Mouse (Mus musculus): Measurements from ENCODE around the gene Fbxo17.
"Not testable (repeated sequence)": the region's sequence is repeated elsewhere in the genome, so short reads cannot be mapped to it uniquely, and the experiment has no call there.

The Fbxo17 gene

DNA sequence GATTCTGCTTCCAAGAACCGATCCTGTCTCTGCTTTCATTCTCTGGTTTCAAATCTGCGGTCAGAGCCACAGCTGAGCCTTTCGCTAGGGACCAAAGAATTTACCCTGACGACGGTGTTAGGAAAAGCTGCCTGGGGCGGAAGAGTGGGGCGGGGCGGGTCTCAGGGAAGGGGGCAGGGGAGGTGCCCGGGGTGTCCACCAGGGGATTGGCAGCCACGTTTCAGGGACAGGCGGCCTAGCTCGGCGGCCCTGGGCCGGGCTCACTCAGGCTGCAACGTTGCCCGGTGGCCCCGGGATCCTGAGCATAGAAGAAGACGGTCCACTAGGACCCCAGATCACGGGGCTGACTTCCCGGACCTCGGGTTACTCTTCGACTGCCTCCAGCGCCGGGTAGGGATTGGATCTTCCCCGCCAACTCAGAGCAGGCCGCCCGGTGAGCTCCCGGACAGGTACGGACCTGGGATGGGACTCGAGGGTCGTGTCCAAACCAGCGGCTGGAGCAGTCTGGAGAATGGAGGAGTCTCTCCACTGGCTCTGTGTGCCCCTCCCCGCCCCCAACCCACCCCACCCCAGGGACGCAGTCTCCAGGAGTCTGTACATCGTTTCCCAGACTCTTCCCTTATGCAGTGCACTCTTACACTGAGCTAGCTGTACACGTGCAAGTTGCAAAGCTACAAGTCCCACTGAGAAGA lies at the start of gene Fbxo17:
TSS of gene Fbxo17 (plus strand) at position 215 of the 692 bp plus-strand sequence.
- no peak for DNase-seq (ENCODE audit: low read depth, low spot score)

DNA sequence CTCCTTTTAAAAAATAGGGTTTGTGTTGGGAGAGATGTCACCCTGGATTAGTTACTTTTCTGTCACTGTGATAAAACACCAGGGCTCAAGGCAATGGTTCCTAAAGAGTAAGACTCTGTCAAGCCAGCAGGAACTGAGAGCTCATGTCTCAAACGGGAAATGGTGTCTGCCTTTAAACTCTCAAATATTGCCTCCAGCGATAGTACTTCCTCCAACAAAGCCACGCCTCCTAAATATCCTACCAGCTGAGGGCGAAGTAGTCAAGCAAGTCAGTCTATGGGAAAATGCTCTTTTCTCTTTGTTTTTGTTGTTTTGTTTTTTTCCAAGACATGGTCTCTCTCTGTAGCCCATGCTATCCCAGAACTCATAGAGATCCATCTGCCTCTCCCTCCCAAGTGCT lies 45.4 kb upstream of the Fbxo17 start:
- no peak for DNase-seq (ENCODE audit: low read depth, low spot score)

GRCm38 (mm10) chr7:28672276-28672675 lies 44.3 kb upstream of the Fbxo17 start:
- DNase-seq (ENCODE audit: low read depth, low spot score): no peak

- DNase-seq (ENCODE audit: low read depth, low spot score): not testable (repeated sequence)
These were observed 43.8 kb upstream of the Fbxo17 start for GRCm38 (mm10) chr7:28672786-28673185.

DNA sequence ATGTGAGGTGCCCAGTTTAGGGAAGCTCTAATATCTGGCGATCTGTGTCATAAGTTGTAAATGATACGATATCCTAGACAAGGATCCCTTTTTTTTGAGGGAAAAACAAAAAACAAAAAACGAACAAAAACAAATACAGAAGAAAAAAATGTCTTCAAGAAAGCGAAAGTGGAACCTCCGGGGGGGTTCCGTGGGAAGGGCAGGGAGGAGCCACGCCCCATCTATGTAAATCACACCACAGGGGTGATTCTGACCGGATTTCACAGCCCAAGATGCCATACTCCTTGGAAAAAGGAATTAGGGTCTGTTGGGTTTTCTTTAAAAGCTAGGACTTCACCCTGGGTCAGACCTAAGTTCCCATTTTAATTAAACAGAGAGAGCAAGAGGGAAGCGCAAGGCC lies 41.6 kb upstream of the Fbxo17 start:
- DNase-seq (ENCODE audit: low read depth, low spot score): no peak

DNA sequence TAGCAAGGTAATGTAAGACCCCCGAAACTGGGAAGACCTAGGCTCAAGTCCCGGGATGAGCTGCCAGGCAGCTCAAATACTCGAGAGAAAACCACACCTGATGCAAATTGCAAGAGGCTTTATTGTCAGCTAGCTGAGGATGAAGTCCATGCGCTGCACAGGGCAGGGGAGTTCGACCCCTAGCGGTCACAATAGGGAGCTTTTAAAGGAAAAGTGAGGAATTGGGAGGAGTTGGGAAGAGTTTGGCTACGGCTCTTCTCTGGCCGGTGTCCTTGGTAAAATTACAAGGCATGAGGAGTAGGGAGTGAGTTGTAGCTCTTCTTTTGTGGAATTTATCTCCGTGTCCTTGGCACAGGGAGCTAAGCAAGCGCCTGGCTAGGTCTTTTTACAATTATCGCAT lies 40.9 kb upstream of the Fbxo17 start:
- DNase-seq (ENCODE audit: low read depth, low spot score): no peak

DNA sequence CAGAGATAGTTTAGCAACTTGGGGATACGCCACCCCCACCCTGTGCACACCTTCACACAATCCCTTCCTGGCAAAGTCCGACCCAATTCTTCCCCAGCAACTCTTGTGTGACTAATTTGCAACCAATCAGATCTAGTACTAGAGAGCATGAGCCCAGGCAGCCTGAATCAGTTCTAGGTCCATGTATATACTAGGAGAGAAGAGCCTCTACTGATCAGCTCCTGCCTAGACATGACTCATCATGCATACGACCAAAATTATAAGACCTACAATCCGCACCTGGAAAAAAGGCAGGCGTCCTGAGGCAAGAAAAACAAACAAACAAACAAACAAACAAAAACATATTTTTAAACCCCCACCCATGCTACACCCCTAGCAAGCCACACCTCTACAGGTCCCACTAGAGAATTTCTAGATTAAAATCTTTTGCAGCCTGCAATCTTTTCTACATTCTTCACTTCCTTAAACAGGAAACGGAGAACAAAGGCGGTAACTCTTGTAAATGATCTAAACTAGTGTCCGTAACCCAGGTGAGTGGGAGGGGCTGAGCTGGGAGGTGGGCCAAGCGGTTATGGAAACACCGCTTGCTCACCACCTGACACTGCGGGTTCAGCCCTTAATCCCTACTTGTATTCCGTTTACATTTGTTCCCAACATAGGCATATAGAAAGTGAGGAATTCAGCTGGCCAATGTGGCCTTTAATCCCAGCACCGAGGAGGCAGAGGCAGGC lies 39.6 kb upstream of the Fbxo17 start:
- no peak for DNase-seq (ENCODE audit: low read depth, low spot score)

GRCm38 (mm10) chr7:28677624-28678023 lies 39.0 kb upstream of the Fbxo17 start:
- no peak for DNase-seq (ENCODE audit: low read depth, low spot score)

GRCm38 (mm10) chr7:28691075-28691474 lies 25.5 kb upstream of the Fbxo17 start:
- DNase-seq (ENCODE audit: low read depth, low spot score): no peak

GRCm38 (mm10) chr7:28692545-28693320 lies 23.9 kb upstream of the Fbxo17 start, which contains the start of gene Fbxo27:
Gene Fbxo27 (plus strand): TSS chr7:28692849.
- no peak for DNase-seq (ENCODE audit: low read depth, low spot score)

GRCm38 (mm10) chr7:28693321-28693966 lies 23.2 kb upstream of the Fbxo17 start:
- peak; percentile 1 for DNase-seq (ENCODE audit: low read depth, low spot score)

DNA sequence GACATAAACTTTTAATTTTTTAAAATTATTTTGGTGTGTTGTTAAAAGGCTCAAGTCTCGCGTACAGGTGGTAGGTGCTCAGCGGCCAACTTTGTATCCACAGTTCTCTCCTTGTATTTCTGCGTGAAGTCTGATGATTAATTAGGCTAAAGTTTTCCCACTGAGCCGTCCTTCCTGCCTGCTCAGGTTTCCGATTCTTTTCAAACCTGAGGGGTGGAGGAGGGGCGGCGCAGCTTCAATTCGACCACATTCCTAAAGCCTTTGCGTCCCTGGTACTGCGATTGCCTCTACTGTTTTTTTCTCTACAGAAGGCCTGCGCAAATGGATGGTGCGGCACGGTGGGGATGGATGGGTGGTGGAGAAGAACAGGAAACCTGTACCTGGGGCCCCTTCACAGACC lies 22.2 kb upstream of the Fbxo17 start:
- DNase-seq (ENCODE audit: low read depth, low spot score): no peak

DNA sequence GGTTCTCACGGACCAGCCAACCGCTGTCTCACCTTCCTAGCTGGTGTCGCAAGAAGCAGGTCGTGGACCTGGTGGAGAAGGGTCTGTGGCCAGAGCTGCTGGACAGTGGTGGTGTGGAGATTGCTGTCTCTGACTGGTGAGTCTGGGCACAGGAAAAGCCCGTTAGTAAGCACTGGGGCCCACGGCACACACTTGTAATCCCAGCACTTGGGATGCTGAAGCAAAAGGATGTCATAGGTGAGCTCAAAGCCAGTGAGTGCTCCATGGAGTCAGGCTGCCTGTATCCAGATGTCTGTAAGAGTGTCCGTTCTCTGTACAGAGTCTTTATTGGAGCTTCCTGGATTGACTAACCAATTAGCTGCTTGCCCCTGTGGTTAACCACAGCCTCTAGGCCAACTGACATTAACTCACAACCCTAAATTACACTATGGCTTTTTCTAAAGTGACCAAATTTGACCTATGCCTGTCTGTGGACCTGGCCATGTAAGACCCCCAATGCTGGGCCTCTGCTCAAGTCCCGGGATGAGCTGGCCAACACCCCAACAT lies 21.6 kb upstream of the Fbxo17 start:
- DNase-seq (ENCODE audit: low read depth, low spot score): no peak

DNA sequence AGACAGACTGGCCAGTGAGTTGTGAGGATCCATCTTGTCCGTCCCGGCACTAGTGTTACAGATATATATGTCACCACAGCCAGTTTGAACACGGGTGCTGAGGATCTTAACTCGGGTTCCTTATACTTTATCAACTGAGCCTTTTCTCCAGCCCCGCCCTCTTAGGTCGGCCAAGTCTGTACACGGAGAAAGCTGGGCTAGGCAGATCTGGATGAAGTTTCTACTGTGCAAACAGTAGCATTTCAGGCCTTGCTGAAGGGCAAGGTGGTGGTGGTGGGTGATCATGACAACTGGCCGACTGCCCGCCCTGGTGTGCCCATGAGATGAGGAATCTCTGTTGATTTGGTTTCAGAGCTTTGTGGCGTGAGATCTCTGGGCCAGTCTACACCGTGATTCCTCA lies 19.3 kb upstream of the Fbxo17 start:
- DNase-seq (ENCODE audit: low read depth, low spot score): no peak

DNA sequence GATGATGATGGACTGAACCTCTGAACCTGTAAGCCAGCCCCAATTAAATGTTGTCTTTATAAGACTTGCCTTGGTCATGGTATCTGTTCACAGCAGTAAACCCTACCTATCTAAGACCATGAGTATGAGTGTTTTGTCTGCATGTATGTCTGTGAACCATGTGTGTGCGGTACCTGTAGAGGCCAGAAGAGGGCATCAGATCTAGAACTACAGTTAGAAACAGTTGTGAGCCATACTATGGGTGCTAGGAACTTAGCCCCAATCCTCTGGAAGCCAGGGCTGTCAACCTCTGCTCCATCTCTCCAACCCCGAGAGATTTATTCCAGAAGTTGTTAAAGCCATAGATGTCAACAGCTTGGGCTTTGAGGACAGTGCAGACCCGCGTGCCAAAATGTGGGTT lies 16.3 kb upstream of the Fbxo17 start:
- DNase-seq (ENCODE audit: low read depth, low spot score): no peak

DNA sequence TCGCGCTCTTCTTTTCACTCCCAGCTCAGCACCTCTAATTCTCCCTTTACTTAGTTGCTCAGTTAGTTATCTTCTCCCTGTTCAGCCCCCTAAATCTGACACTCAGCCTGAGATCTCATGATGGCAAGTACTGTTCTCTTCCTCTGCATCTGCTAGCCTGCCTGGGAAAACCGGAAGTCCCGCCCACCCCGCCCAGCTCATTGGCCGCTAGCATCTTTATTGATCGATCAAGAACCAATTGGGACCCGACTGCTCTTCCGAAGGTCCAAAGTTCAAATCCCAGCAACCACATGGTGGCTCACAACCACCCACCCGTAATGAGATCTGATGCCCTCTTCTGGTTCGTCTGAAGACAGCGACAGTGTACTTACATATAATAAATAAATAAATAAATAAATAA lies 15.3 kb upstream of the Fbxo17 start:
- DNase-seq (ENCODE audit: low read depth, low spot score): not testable (repeated sequence)

DNA sequence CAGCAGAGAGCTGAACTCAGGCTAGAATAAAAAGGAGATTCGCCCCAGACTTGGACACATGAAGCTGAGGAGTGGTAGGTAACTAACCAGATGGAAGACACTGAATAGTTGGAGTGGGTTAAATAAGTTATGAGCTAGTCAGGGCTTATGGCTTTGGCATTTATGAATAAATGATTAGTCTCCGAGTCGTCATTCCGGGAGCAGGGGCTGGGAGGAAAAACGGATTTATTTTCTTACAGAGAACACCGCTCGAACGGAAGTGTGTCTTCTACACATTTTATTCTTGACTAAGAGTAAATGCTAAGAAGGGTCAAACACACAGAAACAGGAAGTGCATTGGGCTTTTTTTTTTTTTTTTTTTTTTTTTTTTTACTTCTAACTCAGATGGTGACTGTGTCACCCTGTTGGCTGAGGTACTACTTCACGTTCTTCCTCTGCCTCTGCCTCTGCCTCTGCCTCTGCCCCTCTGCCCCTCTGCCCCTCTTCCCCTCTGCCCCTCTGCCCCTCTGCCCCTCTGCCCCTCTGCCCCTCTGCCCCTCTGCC lies 13.9 kb upstream of the Fbxo17 start:
- DNase-seq (ENCODE audit: low read depth, low spot score): no peak

- DNase-seq (ENCODE audit: low read depth, low spot score): no peak
These were observed 7.2 kb upstream of the Fbxo17 start for GRCm38 (mm10) chr7:28709454-28709853.

DNA sequence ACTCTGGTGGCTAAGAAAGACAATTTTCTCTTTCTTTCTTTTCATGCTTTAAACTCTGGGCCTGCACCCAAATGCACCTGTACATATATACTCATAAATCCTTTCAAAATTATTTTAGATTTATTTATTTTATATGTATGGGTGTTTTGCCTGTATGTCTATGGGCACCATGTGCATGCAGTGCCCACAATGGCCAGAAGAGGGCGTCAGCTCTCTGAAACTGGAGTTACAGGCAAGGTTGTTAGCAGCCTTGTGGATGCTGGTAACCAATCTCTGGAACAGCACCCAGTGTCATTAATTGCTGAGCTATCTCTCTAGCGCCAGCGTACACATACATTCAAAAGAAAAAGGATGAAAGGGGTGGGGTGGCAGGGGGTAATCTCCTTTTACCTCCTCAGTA lies 5.6 kb upstream of the Fbxo17 start:
- no peak for DNase-seq (ENCODE audit: low read depth, low spot score)

DNA sequence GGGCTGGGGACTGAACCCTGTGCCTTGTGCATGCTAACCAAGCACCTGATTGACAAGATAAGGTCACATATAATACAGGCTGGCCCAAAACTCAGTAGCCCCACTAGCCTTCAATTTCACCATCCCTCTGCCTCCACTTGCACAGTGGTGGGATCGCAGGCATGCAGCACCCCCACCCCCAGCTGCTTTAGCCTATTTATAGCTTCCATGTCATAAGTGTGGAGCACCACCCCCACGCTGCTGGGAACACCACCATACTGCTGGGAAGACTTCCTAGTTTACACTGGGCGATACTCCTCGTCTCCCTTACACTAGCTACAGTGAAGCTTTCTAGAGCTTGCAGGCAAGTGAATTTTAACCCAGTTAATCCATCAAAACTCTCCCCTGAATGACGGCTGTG lies 1.9 kb upstream of the Fbxo17 start:
- no peak for DNase-seq (ENCODE audit: low read depth, low spot score)

- no peak for DNase-seq (ENCODE audit: low read depth, low spot score)
These were observed 1.0 kb upstream of the Fbxo17 start for GRCm38 (mm10) chr7:28715598-28715997.

Measured in c-Kit-negative CD71-positive TER-119-positive erythroid progenitor cells, embryonic 14.5 days (primary cell).